Mouse (Mus musculus) spleen, adult 12 weeks (tissue): ENCODE data around the gene Cblc.

Experiments used
- DNase-seq: peaks from one replicate; pipeline ENCODE4 v3.0.0; 2022; ENCODE audit warnings: low spot score

Gene Cblc

GRCm38 (mm10) chr7:19782645-19783044 is 14.0 kb downstream of the Cblc start:
- no peak for DNase-seq

- DNase-seq, result no peak
These were observed 14.9 kb downstream of the Cblc start for GRCm38 (mm10) chr7:19781741-19782140.

- DNase-seq, result no peak
These were observed 16.7 kb downstream of the Cblc start for GRCm38 (mm10) chr7:19779903-19780302.

- DNase-seq, result no peak
These were observed 18.0 kb downstream of the Cblc start for GRCm38 (mm10) chr7:19778645-19779044.

- DNase-seq, result no peak
These were observed 19.4 kb downstream of the Cblc start for GRCm38 (mm10) chr7:19777049-19777723.

- DNase-seq, result no peak
These were observed 24.9 kb downstream of the Cblc start for GRCm38 (mm10) chr7:19771682-19772081.

- DNase-seq, result no peak
These were observed 25.6 kb downstream of the Cblc start, which contains the start of gene Bcam for GRCm38 (mm10) chr7:19770984-19771391. TSS of gene Bcam (minus strand) at chr7:19771016.

- no peak for DNase-seq
These were observed 26.2 kb downstream of the Cblc start for GRCm38 (mm10) chr7:19770375-19770754.

- DNase-seq, result no peak
These were observed 26.9 kb downstream of the Cblc start for GRCm38 (mm10) chr7:19769434-19770374.

- no peak for DNase-seq
These were observed 27.6 kb downstream of the Cblc start for GRCm38 (mm10) chr7:19769001-19769400.

GRCm38 (mm10) chr7:19768251-19768650 is 28.4 kb downstream of the Cblc start:
- DNase-seq, result no peak

GRCm38 (mm10) chr7:19764581-19764980 is 32.0 kb downstream of the Cblc start:
- DNase-seq, result no peak

GRCm38 (mm10) chr7:19763829-19764477 is 32.7 kb downstream of the Cblc start:
- no peak for DNase-seq

GRCm38 (mm10) chr7:19762283-19762682 is 34.3 kb downstream of the Cblc start:
- no peak for DNase-seq

- DNase-seq, result no peak
These were observed 36.6 kb downstream of the Cblc start for GRCm38 (mm10) chr7:19760021-19760420.

- DNase-seq, result no peak
These were observed 38.0 kb downstream of the Cblc start for GRCm38 (mm10) chr7:19758623-19759022.

GRCm38 (mm10) chr7:19755851-19756786 is 40.5 kb downstream of the Cblc start:
- DNase-seq, result no peak

- DNase-seq, result no peak
These were observed 41.6 kb downstream of the Cblc start for GRCm38 (mm10) chr7:19755008-19755407.

GRCm38 (mm10) chr7:19754065-19754464 is 42.5 kb downstream of the Cblc start:
- no peak for DNase-seq

- no peak for DNase-seq
These were observed 43.0 kb downstream of the Cblc start for GRCm38 (mm10) chr7:19753587-19753986.

GRCm38 (mm10) chr7:19752652-19753051 is 44.0 kb downstream of the Cblc start:
- DNase-seq, result no peak

GRCm38 (mm10) chr7:19751070-19751383 is 45.6 kb downstream of the Cblc start:
- no peak for DNase-seq
